Mouse (Mus musculus): ENCODE data around the gene Kif21a.

Kif21a gene

DNA sequence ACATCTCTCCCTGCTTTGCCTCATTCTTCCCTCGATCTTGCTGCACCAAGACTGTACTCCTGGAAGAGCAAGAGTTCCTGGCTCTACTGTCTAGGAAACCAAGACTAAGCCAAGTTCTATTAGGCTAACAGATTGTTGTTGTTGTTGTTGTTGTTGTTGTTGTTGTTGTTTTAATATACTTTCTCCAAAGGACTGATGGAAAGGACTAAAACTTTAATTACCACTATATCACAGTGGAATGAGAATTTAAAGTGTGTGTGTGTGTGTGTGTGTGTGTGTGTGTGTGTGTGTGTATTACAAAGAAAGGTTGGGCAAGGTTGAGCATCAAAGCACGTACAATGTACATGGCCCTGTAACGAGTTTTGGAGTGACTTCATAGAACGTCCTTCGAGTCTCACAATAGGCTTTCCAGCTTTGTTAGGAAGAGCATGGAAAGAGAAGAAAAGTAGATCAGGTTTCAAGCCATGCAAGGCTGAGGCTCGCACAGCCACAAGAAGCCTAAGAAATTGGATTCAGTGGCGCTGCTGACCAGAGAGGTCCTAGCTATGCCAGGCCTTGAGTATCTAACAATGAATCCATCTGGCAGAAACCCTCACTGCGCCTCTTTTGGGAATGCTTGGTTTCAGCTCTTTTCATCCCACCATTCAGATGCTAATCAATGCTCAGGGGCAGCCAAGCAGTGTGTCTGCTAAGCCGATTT lies 31.4 kb downstream of the Kif21a start:
- no peak for DNase-seq

DNA sequence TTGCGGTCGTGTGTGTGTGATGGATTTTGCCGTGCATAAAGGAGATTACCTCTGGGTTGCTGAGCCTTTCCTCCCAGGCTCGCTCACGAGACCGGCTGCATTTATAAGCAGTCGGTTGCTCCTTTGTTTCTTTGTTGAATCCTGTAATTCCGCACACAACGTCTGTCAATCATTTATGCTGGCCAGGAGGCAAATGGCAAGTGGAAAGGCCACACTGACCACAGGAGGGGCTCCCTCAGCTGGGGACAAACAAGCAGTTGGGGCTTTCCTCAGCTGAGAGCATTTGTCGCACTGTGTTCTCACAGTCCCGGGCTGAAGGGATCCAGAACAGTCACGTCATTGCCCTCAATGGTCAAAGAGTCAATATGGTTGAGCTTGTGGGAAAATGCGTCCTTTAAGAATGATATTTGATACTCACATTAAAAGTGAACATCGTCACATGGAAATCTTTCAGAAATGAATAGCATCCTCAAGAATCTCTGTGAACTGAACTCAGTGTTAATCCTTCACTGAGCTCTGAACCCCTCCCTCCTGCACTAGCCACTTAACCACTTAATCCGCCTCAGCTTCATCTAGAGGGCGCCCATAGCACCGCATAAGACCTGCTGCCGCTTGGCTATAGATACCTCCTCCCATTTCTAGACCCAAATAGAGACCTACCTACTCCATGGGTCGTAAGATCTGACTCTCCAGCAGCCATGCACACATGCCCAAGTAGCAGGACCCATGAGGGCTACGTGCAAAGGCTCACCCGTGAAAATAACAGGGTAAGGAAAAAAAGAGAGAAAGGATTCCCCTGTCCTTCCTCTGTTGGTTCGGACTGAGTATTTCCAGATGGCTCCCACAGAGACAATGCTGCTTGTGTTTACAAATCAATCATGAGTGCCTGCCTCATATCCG lies 32.2 kb downstream of the Kif21a start:
- DNase-seq: no peak

DNA sequence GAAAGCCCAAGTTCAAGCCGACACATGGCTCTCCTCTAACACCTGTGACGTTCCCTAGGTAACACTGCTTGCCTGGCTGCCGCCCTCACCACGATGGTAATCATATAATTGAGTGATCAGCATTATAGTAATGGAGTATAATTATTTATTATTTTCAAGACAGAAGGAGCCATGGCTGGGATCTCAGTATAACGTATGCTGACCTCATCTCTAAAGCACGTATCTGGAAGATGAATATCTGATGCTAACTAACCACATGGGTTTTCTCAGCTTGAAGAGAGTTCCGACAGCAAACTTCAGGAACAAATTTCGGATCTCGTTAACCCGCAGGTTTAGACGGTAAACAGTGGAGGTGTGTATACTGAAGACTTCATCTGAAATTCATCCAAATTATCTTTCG lies 33.4 kb downstream of the Kif21a start:
- DNase-seq: no peak

DNA sequence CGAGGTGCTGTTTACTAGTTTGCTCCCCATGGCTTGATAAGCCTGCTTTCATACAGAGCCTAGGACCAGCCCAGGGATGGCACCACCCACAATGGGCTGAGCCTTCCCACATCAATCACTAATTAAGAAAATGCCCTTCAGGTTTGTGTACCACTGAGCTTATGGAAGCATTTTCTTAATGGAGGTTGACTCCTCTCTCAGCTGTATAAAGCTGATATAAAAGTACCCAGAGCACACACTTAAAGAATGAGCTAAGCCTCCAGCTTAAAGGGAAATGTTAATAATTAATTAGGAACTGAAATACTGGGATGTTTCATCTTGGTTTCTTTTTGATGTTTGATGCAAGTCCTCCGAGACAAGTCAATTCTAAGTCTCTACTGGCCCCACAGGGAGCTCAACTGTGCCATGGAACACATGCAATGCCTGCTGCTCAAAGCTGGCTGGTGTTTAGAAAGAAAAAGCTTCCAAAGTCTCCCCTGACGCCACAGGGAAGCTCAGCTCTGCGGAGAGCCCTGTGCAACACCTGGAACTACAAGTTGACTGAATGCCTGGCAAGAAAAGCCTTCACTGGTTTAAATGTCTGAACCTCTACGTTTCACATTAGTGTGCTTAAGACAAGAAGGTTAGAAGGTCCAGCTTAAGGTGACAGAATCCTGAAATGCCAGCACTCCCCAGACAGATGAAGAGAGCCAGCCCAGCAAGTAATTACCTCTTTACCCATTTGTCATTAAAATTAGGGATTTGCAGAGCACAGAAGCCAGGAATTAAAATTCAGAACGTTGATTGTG lies 36.8 kb downstream of the Kif21a start:
- no peak for DNase-seq

DNA sequence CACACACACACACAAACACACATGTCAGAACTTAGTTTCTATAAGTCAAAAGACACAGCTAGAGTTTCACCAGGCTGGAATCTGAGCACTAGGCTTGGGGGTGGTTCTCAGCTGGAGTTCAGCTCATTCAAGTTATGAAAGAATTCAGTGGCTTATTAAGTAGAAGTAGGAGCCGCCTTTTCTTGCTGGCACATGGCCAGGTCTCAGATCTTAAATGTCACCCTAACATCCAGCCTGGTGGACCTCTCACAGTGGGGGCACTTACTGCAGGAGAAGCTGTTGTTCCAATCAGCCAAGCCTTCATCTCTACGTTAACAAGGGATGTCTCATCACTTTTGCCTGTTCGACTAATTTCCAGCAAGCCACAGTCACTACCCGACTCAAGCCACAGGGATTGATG lies 39.5 kb downstream of the Kif21a start:
- DNase-seq: no peak

DNA sequence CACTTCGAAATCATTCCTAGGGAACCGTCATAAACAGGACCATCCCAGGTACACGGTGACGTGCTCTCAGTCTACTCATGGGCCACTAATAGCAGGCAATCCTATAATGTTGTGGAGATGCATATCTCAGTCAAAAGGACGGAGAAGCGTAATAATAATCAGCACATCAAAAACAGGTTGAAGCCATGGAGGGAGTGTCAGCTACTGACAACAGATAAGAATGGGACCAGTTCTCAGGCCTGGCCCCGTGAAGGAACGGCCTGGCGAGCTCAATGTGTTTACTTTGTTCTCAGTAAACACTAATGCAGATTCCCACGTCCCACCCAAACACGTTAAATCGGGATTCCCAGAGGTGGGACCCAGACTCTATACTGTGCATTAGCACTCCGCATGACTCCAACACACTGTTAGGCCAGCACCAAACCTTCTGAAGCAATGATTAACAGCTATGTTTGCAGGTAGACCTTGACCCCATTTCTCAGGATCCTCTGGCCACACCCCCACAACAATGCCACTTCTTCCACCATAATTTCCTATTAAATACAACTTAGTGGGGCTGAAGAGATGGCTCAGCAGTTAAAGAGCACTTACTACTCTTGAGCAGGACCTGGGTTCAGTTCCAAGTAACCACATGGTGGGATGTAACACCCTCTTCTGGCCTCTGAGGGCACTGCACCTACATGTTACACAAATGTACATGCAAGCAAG lies 42.5 kb downstream of the Kif21a start:
- DNase-seq: no peak

DNA sequence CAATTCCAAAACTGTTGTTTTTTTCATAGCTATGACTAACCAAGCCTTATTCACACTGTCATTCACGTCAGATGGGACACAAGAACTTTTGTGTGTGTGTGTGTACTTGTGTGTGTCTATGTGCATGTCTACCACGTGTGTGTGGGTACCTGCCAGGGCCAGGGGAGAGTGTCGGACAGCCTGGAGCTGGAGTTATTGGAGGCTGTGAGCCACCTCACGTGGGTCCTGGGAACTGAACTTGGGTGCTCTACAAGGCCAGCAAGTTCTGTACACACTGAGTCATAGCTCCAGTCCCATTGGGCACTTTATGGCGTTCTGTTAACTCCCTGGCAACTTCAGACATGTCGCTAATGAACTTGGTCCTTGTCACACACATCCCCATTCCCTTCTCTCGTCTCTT lies 45.0 kb downstream of the Kif21a start:
- no peak for DNase-seq

DNA sequence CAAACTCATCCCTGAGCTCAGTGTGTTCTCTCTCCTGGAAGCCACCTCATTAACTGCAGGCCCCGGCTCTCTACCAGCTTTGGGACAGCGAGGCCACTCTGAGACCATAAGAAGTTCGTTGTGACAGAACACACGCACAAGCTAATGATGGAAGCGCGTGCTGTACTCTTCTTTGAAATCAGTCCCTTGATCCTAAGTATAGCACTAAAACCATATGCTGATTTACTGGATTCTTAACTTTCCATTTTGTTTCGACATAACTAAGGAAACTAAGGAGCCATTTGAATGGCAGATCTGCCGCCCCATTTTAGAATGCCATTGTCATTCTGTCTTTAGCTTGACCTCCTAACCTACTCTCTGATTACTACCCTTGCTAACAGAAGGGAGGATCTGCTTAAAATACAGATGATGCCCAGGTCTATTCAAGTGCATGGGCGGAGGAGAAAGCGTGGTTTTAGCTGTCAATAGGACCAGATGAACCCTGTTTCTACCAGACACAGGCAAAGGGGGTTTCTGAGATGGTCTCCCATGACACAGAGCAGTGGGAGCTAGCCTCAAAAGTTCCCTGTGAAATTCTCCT lies 48.6 kb downstream of the Kif21a start:
- no peak for DNase-seq

DNA sequence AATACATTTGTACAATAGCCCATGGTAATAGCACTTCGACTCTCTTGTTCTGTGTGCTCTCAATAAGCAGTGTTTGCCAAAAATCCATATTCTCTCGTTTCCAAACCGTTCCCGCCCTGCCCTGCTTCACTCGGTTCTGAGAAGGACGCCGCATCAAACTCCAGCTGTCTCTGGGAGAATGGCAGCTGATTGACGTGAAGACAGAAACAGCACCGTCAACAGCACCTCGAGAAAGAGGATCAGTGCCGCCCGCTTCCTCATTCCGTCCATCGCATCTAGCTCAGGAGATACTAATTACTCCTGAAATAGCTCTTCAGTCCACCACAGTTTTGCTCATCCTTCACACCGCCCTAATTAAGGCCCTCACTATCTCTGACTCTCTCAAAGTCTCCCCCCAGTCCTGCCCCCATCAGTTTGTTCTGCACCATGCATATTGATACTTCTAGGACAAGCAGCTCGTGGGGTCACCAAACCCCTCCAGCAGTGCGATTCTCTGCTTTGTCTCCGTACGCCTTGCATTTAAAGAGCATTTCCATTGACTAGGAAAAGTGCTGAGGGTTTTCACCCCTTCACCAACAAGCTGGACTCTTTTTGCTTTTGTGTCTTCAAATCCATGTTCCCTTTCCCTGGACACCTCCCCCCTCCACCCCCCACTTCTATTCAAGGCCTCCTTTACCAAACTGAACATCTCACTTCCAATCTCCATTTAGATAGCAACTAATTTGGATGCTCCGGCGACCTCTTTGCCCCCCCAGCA lies 49.3 kb downstream of the Kif21a start:
- no peak for DNase-seq

DNA sequence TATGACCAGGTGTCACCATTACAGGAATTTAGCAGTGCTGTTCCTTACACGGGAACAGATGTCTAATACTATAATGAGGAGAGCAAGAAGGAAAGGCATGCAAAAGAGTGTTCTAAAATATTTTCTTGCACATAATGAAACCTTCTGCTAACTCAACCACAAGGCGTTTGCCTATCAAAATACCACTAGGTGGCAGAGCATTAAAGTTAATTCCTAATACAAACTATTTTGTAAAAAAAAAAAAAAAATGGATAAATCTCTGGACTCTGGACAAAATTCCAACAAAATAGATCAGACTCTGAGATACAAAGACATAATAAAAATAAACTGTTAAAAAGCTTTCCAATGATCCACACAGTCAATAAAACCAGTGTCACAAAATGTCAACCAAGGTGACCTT lies 56.9 kb downstream of the Kif21a start:
- no peak for DNase-seq

DNA sequence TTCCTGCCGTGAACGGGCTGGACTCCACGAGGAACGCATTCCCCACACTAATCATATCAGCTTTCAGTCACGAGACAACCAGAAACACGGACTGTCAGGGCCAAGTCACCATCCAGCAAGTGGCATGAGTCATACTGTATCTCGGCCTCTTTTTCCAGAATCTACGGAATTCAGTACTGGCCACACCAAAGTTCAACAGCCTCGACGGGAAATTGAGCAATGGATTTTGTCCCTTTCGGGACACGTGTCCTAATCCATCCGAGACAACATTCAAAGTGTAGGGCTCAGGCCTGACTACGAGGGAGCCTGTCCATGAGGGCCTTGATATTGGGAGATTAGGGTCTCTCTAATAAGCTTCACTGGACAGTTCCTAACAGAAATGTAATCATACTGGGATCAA lies 57.4 kb downstream of the Kif21a start:
- no peak for DNase-seq

DNA sequence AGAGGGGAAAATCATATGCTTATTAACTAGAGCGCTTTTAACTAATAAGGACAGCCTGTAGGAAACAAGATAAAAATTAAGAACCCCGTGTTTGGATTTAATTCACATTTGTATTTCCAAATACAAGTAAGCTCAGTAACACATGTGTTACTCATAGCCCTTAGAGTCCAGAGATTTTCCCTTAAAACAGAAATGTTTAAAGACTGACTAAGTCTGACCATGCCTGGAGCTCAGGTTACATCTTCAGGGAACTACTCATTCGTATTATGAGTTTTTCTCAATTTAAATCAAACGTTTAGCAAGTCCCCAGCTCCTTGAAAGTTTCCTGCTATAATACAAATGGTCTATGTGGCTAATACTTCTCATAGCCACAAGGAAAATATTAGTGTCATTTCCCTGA lies 57.9 kb downstream of the Kif21a start:
- DNase-seq: no peak

DNA sequence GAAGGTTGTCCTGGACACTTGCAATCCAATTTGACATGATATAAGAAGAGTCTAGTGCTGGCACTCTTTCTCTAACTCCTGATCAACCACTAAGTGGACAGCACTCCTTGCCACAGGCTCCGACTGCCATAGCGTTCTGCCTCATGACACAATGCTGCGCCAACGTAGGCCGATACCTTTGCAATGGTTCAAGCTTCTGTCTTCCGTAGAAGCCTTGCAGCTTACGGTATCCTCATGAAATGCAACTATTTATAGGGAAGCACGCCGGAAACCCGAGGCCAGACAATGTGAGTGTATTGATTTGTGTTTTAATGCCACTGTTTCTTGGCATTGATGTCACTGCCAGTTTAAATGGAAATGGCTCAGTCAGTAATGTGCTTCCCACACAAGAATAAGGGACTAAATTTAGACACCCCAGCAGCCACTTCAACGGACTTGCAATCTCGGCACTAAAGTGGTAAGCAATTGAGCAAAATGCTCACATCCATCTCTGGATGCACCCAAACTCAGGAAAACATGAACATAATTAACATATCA lies 62.0 kb downstream of the Kif21a start:
- DNase-seq: no peak

DNA sequence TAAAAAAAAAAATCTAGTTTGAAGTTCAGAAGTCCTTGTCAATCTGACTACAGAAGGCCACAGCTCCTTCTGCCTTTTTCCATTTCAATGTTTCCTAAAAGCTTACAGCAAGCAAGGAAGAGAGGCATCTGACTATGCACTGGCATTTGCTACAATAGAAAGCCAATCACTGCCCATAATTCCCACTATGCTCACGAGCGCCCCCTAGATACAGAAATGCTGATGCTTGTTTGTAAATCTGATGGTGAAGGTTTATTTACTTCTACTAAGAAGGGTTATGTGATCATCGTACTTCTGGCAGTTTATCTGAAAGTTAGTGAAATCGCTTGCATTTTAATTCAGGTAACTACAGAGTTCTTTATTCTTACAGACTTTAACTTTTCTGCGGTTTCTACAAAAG lies 73.8 kb downstream of the Kif21a start:
- DNase-seq: no peak

DNA sequence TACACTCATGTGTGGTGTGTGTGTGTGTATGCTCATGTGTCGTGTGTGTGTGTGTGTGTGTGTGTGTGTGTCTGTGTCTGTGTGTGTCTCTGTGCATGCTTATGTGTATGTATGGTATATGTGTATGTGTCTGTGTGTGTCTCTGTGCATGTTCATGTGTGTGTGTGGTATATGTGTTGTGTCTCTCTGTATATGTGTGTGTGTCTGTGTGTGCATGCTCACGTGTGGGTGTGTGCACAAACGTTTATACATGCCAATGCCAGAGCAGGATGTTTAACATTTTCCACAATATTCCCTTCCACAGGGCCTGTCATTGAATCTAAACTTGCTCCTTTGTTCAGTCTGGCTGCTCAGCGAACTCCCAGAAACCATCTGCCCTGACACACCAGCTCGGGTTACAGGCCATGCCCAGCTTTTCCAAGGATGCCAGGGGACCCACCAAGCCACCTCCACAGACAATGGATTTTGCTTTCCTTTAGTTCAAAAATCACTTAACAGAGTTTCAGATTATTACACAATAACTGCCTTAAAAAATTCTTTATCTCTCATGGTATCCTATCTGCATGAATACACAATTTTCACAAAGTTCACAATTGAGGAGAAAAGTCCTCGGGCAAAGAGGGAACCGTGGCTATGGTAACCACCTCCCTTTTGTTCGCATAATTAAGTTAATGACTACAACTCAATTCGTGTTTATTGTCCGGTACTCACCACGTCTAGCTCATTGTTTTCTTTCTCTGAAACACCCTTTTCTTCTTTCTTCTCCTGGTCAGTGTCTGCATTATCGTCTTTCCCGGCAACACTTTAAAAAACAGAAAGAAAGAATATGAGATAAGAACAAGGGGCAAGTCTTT lies 77.6 kb downstream of the Kif21a start:
- DNase-seq: no peak

DNA sequence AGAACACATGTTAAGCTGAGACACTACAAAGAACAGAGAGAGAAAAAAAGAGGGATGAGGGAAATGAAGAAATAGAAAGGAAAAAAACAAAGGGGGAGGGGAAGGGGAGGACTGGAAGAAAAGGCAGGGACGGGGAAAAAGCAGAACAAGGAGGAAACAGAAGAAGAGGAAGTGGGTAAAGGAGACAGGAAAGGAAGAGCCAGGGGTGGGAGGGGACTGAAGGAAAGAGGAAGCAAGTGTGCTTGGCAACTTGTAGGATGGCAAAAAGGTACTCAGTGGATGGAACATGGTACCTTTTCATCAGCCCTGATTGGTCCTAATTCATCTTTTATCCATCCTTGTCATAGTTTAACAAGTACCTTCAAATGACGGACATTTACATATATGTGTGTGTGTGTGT lies 86.4 kb downstream of the Kif21a start:
- no peak for DNase-seq

DNA sequence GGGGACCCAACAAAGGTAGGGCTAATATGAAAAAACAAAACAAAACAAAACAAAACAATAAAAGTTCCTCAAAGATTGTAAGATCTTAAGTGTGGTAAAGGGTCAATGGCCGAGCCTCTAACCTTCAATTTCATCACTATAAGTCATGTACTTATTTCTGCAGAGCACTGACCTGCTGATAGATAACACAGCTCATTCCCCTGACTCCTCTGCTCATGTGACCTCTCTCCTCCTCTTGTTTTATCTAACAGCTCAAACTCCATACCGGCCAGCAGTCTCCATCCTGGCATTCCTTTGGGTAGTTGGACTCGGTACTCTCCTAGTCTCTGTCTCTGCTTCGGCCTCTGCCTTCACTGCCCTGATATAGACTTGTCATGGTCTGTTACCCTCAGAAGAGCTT lies 87.2 kb downstream of the Kif21a start:
- DNase-seq: no peak

DNA sequence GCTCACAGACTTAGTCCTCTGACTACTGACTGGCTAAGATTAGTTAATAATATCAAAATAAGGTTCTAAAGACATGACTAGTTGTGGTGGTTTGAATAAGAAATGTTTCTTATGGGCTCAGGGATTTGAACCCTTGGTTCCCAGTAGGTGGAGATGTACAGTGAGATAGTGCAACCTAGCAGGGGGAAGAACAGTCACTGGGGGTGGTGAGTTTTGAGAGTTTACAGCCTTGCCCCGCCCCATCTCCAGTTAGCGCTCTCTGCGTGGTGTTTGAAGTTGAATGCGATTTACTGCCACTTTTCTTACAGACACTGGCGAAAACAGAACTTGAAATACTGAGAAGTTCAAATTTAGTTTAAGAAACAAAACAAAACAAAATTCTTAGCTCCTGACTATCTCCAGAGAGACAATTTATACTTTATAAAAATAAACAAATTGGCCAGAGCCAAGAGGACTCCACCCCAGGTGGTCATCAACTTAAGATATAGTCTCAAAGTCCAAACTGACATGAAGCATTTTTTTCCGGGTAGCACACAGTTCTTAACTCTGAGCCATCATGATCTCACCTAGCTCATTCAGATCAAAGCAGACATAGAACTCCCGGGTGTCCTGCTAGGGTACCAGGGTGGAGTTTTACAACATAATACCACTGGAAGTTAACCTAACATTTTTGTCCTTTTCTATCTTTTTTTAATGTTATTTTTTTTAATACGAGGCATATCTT lies 88.8 kb downstream of the Kif21a start:
- no peak for DNase-seq

DNA sequence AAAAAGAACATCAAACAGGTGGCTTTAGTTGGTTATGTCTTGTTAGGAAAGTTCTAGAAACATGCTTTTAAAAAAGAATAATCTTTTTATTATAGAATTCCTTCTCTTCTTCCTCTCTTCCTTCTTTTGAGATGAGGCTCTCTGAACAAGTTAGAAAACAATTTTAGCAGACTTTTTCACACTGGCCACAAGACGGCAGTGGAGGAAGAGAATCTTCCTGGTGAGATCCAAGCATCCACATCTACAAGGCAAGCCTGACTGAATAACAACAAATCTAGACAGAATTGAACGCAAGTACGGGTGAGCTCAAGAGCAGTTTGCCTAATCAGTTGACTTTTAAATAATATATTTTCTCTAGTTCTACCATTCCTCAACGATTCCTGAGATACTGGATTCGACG lies 98.4 kb downstream of the Kif21a start:
- DNase-seq: no peak

DNA sequence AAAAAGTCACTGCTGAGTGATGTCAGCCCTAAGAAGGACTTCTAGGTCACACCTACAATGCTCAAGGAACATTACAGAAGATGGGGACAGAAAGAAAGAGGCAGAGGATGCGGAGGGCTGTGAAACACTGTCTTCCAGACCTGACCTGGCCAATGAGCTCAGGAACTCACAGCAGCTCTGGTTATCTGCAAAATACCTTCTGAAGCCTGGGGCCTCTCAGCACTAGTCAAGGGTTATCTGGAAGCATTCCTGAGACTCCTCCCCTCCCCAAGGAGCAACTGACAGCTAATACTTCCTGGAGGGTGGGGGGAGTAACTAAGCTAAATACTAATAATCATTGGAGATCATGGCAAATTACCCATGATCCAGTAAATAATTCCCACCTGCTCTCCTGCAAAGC lies 111.3 kb downstream of the Kif21a start:
- no peak for DNase-seq
